ENCODE assay signal across 8 mouse cellular contexts in genomic region chr17:34590154-34590987, GRCm38 (mm10). TPM values are rescaled to one million over a fixed set of nuclear protein-coding genes. Genes with fewer than 3 reads are reported as not detected.
DNase-seq lines count a peak whose midpoint lies in the region; ATAC-seq and TF ChIP-seq lines count a peak whose summit lies in the region.

No protein-coding gene starts in this region.

- 72% methylated on average over 15 of the region's 15 CpGs for whole genome bisulfite sequencing in heart, embryonic 11.5 days (ENCODE audit: insufficient replicate concordance)
- WGBS in heart, postnatal 0 days, result 71% methylated on average over 14 of the region's 15 CpGs
- WGBS in liver, postnatal 0 days (ENCODE audit: insufficient replicate concordance), result 39% methylated on average over 12 of the region's 15 CpGs

- peaks cover 59% of the 10 kb centered on the region for H3K4me1 ChIP-seq in heart, embryonic 11.5 days (ENCODE audit: control insufficient read depth, insufficient read depth, low read length)
- peaks cover 11 to 40% of the 10 kb centered on the region in 2 experiments for H3K4me1 ChIP-seq in MEL (ENCODE audit: control insufficient read depth in 1 of 2, insufficient read depth in 2 of 2, low read length in 2 of 2)
- peaks cover 36% of the 10 kb centered on the region for H3K4me1 ChIP-seq in heart, postnatal 0 days (ENCODE audit: control insufficient read depth, insufficient read depth)
- peaks cover 68% of the 10 kb centered on the region for H3K4me1 ChIP-seq in liver, postnatal 0 days (ENCODE audit: insufficient read depth)

- no peak for TF ChIP-seq EP300 in MEL (IDR thresholded peaks at IDR 0.05; ENCODE audit: low read depth in 1 of 2, low read length in 2 of 2)
- no peak for TF ChIP-seq EP300 in heart, postnatal 0 days (IDR thresholded peaks at IDR 0.05; ENCODE audit: low read depth)
- no peak for TF ChIP-seq EP300 in liver, postnatal 0 days (IDR thresholded peaks at IDR 0.05; ENCODE audit: low read depth)

- peaks cover 16% of the 10 kb centered on the region for H3K79me2 ChIP-seq in MEL (ENCODE audit: control insufficient read depth, insufficient read depth, low read length, poor library complexity)

- TF ChIP-seq POLR2A in MEL (IDR thresholded peaks at IDR 0.05; ENCODE audit: control insufficient read depth in 1 of 2, insufficient read depth in 1 of 2, low read depth in 1 of 2, low read length in 2 of 2, poor library complexity in 1 of 2), result 0 out of 4 replicates have a peak, but pooled peaks of 1 of the 2 experiments have one; percentile 5

- H3K9me3 ChIP-seq in heart, embryonic 11.5 days (replicated peaks; ENCODE audit: control insufficient read depth, low read length), result no peaks in the 10 kb centered on the region
- no peaks in the 10 kb centered on the region for H3K9me3 ChIP-seq in MEL (replicated peaks; ENCODE audit: insufficient read depth, low read length)
- no peaks in the 10 kb centered on the region for H3K9me3 ChIP-seq in heart, postnatal 0 days (replicated peaks; ENCODE audit: control insufficient read depth, low read length)
- no peaks in the 10 kb centered on the region for H3K9me3 ChIP-seq in liver, postnatal 0 days (ENCODE audit: low read length)

- ATAC-seq in heart, embryonic 11.5 days (replicated peaks; ENCODE audit: insufficient number of reproducible peaks, low FRiP score, low TSS enrichment), result no peak
- ATAC-seq in heart, postnatal 0 days (ENCODE audit: insufficient read depth, low read depth), result no peak
- no peak for ATAC-seq in liver, postnatal 0 days
- no peak for ATAC-seq in inflammation-experienced regulatory T-cells, adult 6 months

- no peaks in the 10 kb centered on the region for H3K27me3 ChIP-seq in heart, embryonic 11.5 days (ENCODE audit: control insufficient read depth, insufficient read depth, low read length)
- H3K27me3 ChIP-seq in MEL (ENCODE audit: control insufficient read depth in 1 of 2, insufficient read depth in 2 of 2, low read length in 2 of 2), result no peaks in the 10 kb centered on the region
- no peaks in the 10 kb centered on the region for H3K27me3 ChIP-seq in heart, postnatal 0 days (ENCODE audit: control insufficient read depth, insufficient read depth, low read length)
- H3K27me3 ChIP-seq in liver, postnatal 0 days (ENCODE audit: insufficient read depth, low read length), result no peaks in the 10 kb centered on the region

- H3K36me3 ChIP-seq in heart, embryonic 11.5 days (ENCODE audit: control insufficient read depth, insufficient read depth, low read length), result 0 out of 2 replicates have a peak, but pooled peaks cover 4% of the 10 kb centered on the region
- peaks cover 0 to 27% of the 10 kb centered on the region in 2 experiments; a peak in 2 of 4 replicates for H3K36me3 ChIP-seq in MEL (ENCODE audit: control insufficient read depth in 1 of 2, insufficient read depth in 2 of 2, low read length in 2 of 2)
- peaks cover 11% of the 10 kb centered on the region for H3K36me3 ChIP-seq in heart, postnatal 0 days (replicated peaks; ENCODE audit: control insufficient read depth, insufficient read depth, low read length)
- H3K36me3 ChIP-seq in liver, postnatal 0 days (replicated peaks; ENCODE audit: insufficient read depth, low read length), result peaks cover 14% of the 10 kb centered on the region

- peak overlapping the region; percentile 83 for H3K4me3 ChIP-seq in heart, embryonic 11.5 days (ENCODE audit: low read depth, low read length)
- peak overlapping the region; percentile 25 to 31 for H3K4me3 ChIP-seq in MEL (ENCODE audit: control insufficient read depth in 1 of 2, insufficient read depth in 1 of 2, low read depth in 2 of 2, low read length in 2 of 2)
- peak overlapping the region; percentile 34; the same call in 1 of the 2 replicates for H3K4me3 ChIP-seq in heart, postnatal 0 days (ENCODE audit: low read depth, low read length)
- H3K4me3 ChIP-seq in liver, postnatal 0 days (ENCODE audit: low read depth, low read length), result peak overlapping the region; percentile 69

- peak overlapping the region; percentile 92 for H3K4me2 ChIP-seq in heart, embryonic 11.5 days
- H3K4me2 ChIP-seq in heart, postnatal 0 days (ENCODE audit: low read depth, low read length), result peak overlapping the region; percentile 79
- peak overlapping the region; percentile 99 for H3K4me2 ChIP-seq in liver, postnatal 0 days (ENCODE audit: low read depth, low read length)

- H3K9ac ChIP-seq in heart, embryonic 11.5 days (ENCODE audit: low read depth, low read length), result peak overlapping the region; percentile 58; the same call in 1 of the 2 replicates
- H3K9ac ChIP-seq in MEL (ENCODE audit: control insufficient read depth, low read depth, low read length, poor library complexity, severe bottlenecking), result peak overlapping the region; percentile 75
- H3K9ac ChIP-seq in heart, postnatal 0 days (replicated peaks; ENCODE audit: low read depth, low read length), result no peak overlapping the region; the same call in 1 of the 2 replicates
- peak overlapping the region; percentile 88 for H3K9ac ChIP-seq in liver, postnatal 0 days (replicated peaks)

- H3K27ac ChIP-seq in heart, embryonic 11.5 days (ENCODE audit: low read depth, low read length), result peak overlapping the region; percentile 97
- peak overlapping the region; percentile 63 for H3K27ac ChIP-seq in MEL (ENCODE audit: control insufficient read depth, low read depth, low read length)
- peak overlapping the region; percentile 93 for H3K27ac ChIP-seq in heart, postnatal 0 days (ENCODE audit: low read depth)
- H3K27ac ChIP-seq in liver, postnatal 0 days (ENCODE audit: low read depth), result peak overlapping the region; percentile 84

- TF ChIP-seq RAD21 in MEL (IDR thresholded peaks at IDR 0.05; ENCODE audit: low read depth, low read length), result no peak

- DNase-seq in heart, adult 8-10 months (ENCODE audit: low spot score), result no peak
- DNase-seq in MEL (ENCODE audit: low read depth, low spot score), result no peak
- DNase-seq in heart, postnatal 0 days (ENCODE audit: low spot score), result no peak
- no peak for DNase-seq in liver, postnatal 0 days
- DNase-seq in ovary, adult 18-20 months (ENCODE audit: low spot score), result no peak
- no peak for DNase-seq in frontal cortex, adult 2 months (ENCODE audit: extremely low spot score in 1 of 2, low spot score in 1 of 2)

- TF ChIP-seq CTCF in MEL (IDR thresholded peaks at IDR 0.05 in 2 of 3, conservative IDR thresholded peaks at IDR 0.05 in 1 of 3; ENCODE audit: control insufficient read depth in 1 of 3, insufficient read depth in 1 of 3, low read depth in 2 of 3, low read length in 3 of 3, poor library complexity in 1 of 3, severe bottlenecking in 1 of 3), result no peak
- no peak for TF ChIP-seq CTCF in heart, postnatal 0 days (IDR thresholded peaks at IDR 0.05; ENCODE audit: low read depth)
- no peak for TF ChIP-seq CTCF in liver, postnatal 0 days (IDR thresholded peaks at IDR 0.05; ENCODE audit: low read depth)

RNA-seq across cellular contexts. Expression of gene Pbx2, which starts 0.7 kb away (rescaled TPM):
- polyA plus RNA-seq in heart, embryonic 11.5 days (2014; fragmentation: Nextera tagmentation; extraction: Ambion mirVana), result 11.8 and 12.5 TPM in 2 replicates
- 10 to 100 TPM; 16.0 to 20.6 (median 17.6) TPM for total RNA-seq in heart, adult 8-10 months (2022)
- total RNA-seq in MEL (2012; rRNA removed), result 40.3 and 42.4 TPM in 2 replicates
- 10 to 100 TPM in 1 of 2 experiments, not detected in 1; 76.7 TPM for polyA plus RNA-seq in MEL (2012; ENCODE audit: insufficient read depth in 1 of 2, insufficient read length in 2 of 2, low read depth in 1 of 2, low replicate concordance in 2 of 2, missing spikeins in 1 of 2)
- 42.6 and 59.1 TPM in 2 replicates for total RNA-seq in heart, postnatal 0 days (2014; rRNA removed; ENCODE audit: low replicate concordance)
- 3.3 and 4.4 TPM in 2 replicates for polyA plus RNA-seq in heart, postnatal 0 days (2015; fragmentation: Nextera tagmentation; extraction: Ambion mirVana)
- 3.6 and 4.9 TPM in 2 replicates for polyA plus RNA-seq in liver, postnatal 0 days (2015; fragmentation: Nextera tagmentation; extraction: Ambion mirVana)
- polyA plus RNA-seq in inflammation-experienced regulatory T-cells, adult 6 months (2017; shearing (Covaris generic)), result 10 to 100 TPM in 1 of 3 experiments, 1 to 10 TPM in 2; 4.1 to 11.8 (median 8.8) TPM
- 67.0 and 71.3 TPM in 2 replicates for polyA plus RNA-seq in frontal cortex, adult 2 months (2012; rRNA removed)

RNA-seq across cellular contexts. Expression of gene Gpsm3, which starts 0.8 kb away (rescaled TPM):
- 5.7 and 10.3 TPM in 2 replicates for polyA plus RNA-seq in heart, embryonic 11.5 days (2014; fragmentation: Nextera tagmentation; extraction: Ambion mirVana)
- total RNA-seq in heart, adult 8-10 months (2022), result 1 to 10 TPM; 2.0 to 4.5 (median 3.1) TPM
- total RNA-seq in MEL (2012; rRNA removed), result 10.6 and 12.0 TPM in 2 replicates
- polyA plus RNA-seq in MEL (2012; ENCODE audit: insufficient read depth in 1 of 2, insufficient read length in 2 of 2, low read depth in 1 of 2, low replicate concordance in 2 of 2, missing spikeins in 1 of 2), result 10 to 100 TPM in 1 of 2 experiments, not detected in 1; 37.8 TPM
- 0.53 and 3.1 TPM in 2 replicates for total RNA-seq in heart, postnatal 0 days (2014; rRNA removed; ENCODE audit: low replicate concordance)
- 5.9 and 6.0 TPM in 2 replicates for polyA plus RNA-seq in heart, postnatal 0 days (2015; fragmentation: Nextera tagmentation; extraction: Ambion mirVana)
- polyA plus RNA-seq in liver, postnatal 0 days (2015; fragmentation: Nextera tagmentation; extraction: Ambion mirVana), result 19.6 and 24.7 TPM in 2 replicates
- 100 to 1,000 TPM; 236 to 278 (median 276) TPM for polyA plus RNA-seq in inflammation-experienced regulatory T-cells, adult 6 months (2017; shearing (Covaris generic))
- 2.8 and 3.4 TPM in 2 replicates for polyA plus RNA-seq in frontal cortex, adult 2 months (2012; rRNA removed)

RNA-seq across cellular contexts. Expression of gene Ager, which starts 7.3 kb away (rescaled TPM):
- polyA plus RNA-seq in heart, embryonic 11.5 days (2014; fragmentation: Nextera tagmentation; extraction: Ambion mirVana), result 3.2 and 4.5 TPM in 2 replicates
- total RNA-seq in heart, adult 8-10 months (2022), result under 1 TPM in 2 of 4 experiments, not detected in 2; 0.14 to 0.16 TPM
- total RNA-seq in MEL (2012; rRNA removed), result 0.27 and 0.62 TPM in 2 replicates
- polyA plus RNA-seq in MEL (2012; ENCODE audit: insufficient read depth in 1 of 2, insufficient read length in 2 of 2, low read depth in 1 of 2, low replicate concordance in 2 of 2, missing spikeins in 1 of 2), result 1 to 10 TPM in 1 of 2 experiments, not detected in 1; 3.7 TPM
- 2.7 and 5.8 TPM in 2 replicates for total RNA-seq in heart, postnatal 0 days (2014; rRNA removed; ENCODE audit: low replicate concordance)
- 0.85 and 1.9 TPM in 2 replicates for polyA plus RNA-seq in heart, postnatal 0 days (2015; fragmentation: Nextera tagmentation; extraction: Ambion mirVana)
- polyA plus RNA-seq in liver, postnatal 0 days (2015; fragmentation: Nextera tagmentation; extraction: Ambion mirVana), result 1.4 and 1.9 TPM in 2 replicates
- 1 to 10 TPM in 2 of 3 experiments, under 1 TPM in 1; 0.58 to 3.7 (median 2.3) TPM for polyA plus RNA-seq in inflammation-experienced regulatory T-cells, adult 6 months (2017; shearing (Covaris generic))
- 2.1 TPM in 2 replicates for polyA plus RNA-seq in frontal cortex, adult 2 months (2012; rRNA removed)

RNA-seq across cellular contexts. Expression of gene Rnf5, which starts 13.1 kb away (rescaled TPM):
- 94.7 and 115 TPM in 2 replicates for polyA plus RNA-seq in heart, embryonic 11.5 days (2014; fragmentation: Nextera tagmentation; extraction: Ambion mirVana)
- 10 to 100 TPM; 37.4 to 42.5 (median 39.1) TPM for total RNA-seq in heart, adult 8-10 months (2022)
- 23.5 and 24.8 TPM in 2 replicates for total RNA-seq in MEL (2012; rRNA removed)
- 10 to 100 TPM in 1 of 2 experiments, not detected in 1; 85.1 TPM for polyA plus RNA-seq in MEL (2012; ENCODE audit: insufficient read depth in 1 of 2, insufficient read length in 2 of 2, low read depth in 1 of 2, low replicate concordance in 2 of 2, missing spikeins in 1 of 2)
- 29.6 and 42.5 TPM in 2 replicates for total RNA-seq in heart, postnatal 0 days (2014; rRNA removed; ENCODE audit: low replicate concordance)
- 79.9 and 86.5 TPM in 2 replicates for polyA plus RNA-seq in heart, postnatal 0 days (2015; fragmentation: Nextera tagmentation; extraction: Ambion mirVana)
- polyA plus RNA-seq in liver, postnatal 0 days (2015; fragmentation: Nextera tagmentation; extraction: Ambion mirVana), result 78.4 and 80.0 TPM in 2 replicates
- polyA plus RNA-seq in inflammation-experienced regulatory T-cells, adult 6 months (2017; shearing (Covaris generic)), result 10 to 100 TPM; 41.2 to 71.2 (median 59.5) TPM
- polyA plus RNA-seq in frontal cortex, adult 2 months (2012; rRNA removed), result 127 and 145 TPM in 2 replicates

RNA-seq across cellular contexts. Expression of gene Agpat1, which starts 13.7 kb away (rescaled TPM):
- polyA plus RNA-seq in heart, embryonic 11.5 days (2014; fragmentation: Nextera tagmentation; extraction: Ambion mirVana), result 51.6 and 63.1 TPM in 2 replicates
- 10 to 100 TPM; 66.5 to 78.4 (median 73.4) TPM for total RNA-seq in heart, adult 8-10 months (2022)
- total RNA-seq in MEL (2012; rRNA removed), result 81.5 and 85.2 TPM in 2 replicates
- 100 to 1,000 TPM in 1 of 2 experiments, not detected in 1; 153 TPM for polyA plus RNA-seq in MEL (2012; ENCODE audit: insufficient read depth in 1 of 2, insufficient read length in 2 of 2, low read depth in 1 of 2, low replicate concordance in 2 of 2, missing spikeins in 1 of 2)
- total RNA-seq in heart, postnatal 0 days (2014; rRNA removed; ENCODE audit: low replicate concordance), result 112 and 120 TPM in 2 replicates
- polyA plus RNA-seq in heart, postnatal 0 days (2015; fragmentation: Nextera tagmentation; extraction: Ambion mirVana), result 39.1 and 39.6 TPM in 2 replicates
- 9.9 and 11.1 TPM in 2 replicates for polyA plus RNA-seq in liver, postnatal 0 days (2015; fragmentation: Nextera tagmentation; extraction: Ambion mirVana)
- polyA plus RNA-seq in inflammation-experienced regulatory T-cells, adult 6 months (2017; shearing (Covaris generic)), result 10 to 100 TPM; 14.5 to 20.8 (median 19.4) TPM
- 204 and 229 TPM in 2 replicates for polyA plus RNA-seq in frontal cortex, adult 2 months (2012; rRNA removed)

Comparison
In these comparisons a context has a peak if more than half of its experiments do, and no peak if none do; other contexts are left out.
1. H3K4me3 ChIP-seq: peak in every context shown above with its lines; median percentile 83 in heart, embryonic 11.5 days; 69 in liver, postnatal 0 days; 34 in heart, postnatal 0 days; 28 in MEL.